Mouse (Mus musculus): ENCODE data around the gene Wfdc6a.

GRCm38 (mm10) chr2:164600179-164600578 lies 14.9 kb upstream of the Wfdc6a start:
- TF ChIP-seq POLR2A (IDR thresholded peaks at IDR 0.05; ENCODE audit: insufficient read depth, low read depth, low read length) = no peak
- TF ChIP-seq CTCF (IDR thresholded peaks at IDR 0.05; ENCODE audit: insufficient read depth, low read depth, low read length) = no peak
